Mouse (Mus musculus) left cerebral cortex, postnatal 14 days (tissue): ENCODE measurements around the gene Car10. TPM values are rescaled to one million over a fixed set of nuclear protein-coding genes. Genes with fewer than 3 reads are reported as not detected.

ENCODE experiments used
- DNase-seq, 2 experiments: peaks; one replicate each; pipeline ENCODE4 v3.0.0; 2021 to 2022; ENCODE audit warnings: low spot score in 2 of 2, mixed read lengths in 1 of 2
- intact Hi-C: fragments of 180-260 bp; cut with DNase I; formaldehyde crosslinking; loops from one replicate; pipeline ENCODE4 v1.15.1; 2025
- total RNA-seq, 2 experiments: library from RNA; stranded (reverse); gene quantifications; 2 replicates each; pipeline ENCODE4 v1.2.3; 2021

The Car10 gene
- total RNA-seq, 2 experiments from 2014 or later = 111 to 126 TPM

GRCm38 (mm10) chr11:93466221-93466620 lies 368.4 kb downstream of the Car10 start:
- DNase-seq = no peak
- intact Hi-C loops = no loop called here

- peak in 1 of 2 experiments; percentile 12 for DNase-seq
Observed at GRCm38 (mm10) chr11:93467711-93468110, 369.9 kb downstream of the Car10 start.

GRCm38 (mm10) chr11:93470771-93471170 lies 372.9 kb downstream of the Car10 start:
- intact Hi-C loops = loop anchor here (5.0 to 10.0 kb wide), 2 partner anchors 328 to 344 kb away; no protein-coding TSS in a partner anchor
- DNase-seq = no peak

More at GRCm38 (mm10) chr11:93467711-93468110, 369.9 kb downstream of the Car10 start:
- intact Hi-C loops = no loop called here

GRCm38 (mm10) chr11:93471573-93472179 lies 373.8 kb downstream of the Car10 start:
- peak; percentile 81 to 84 for DNase-seq
- intact Hi-C loops = loop anchor here (5.0 to 10.0 kb wide), 2 partner anchors 329 to 343 kb away; no protein-coding TSS in a partner anchor

GRCm38 (mm10) chr11:93484661-93485060 lies 386.8 kb downstream of the Car10 start:
- intact Hi-C loops = no loop called here
- DNase-seq = no peak

GRCm38 (mm10) chr11:93487021-93487420 lies 389.2 kb downstream of the Car10 start:
- DNase-seq = no peak
- intact Hi-C loops = no loop called here

- DNase-seq = peak; percentile 12 to 23
- intact Hi-C loops = no loop called here
Observed at GRCm38 (mm10) chr11:93487913-93488604, 390.2 kb downstream of the Car10 start.

- intact Hi-C loops = no loop called here
- DNase-seq = peak in 1 of 2 experiments; percentile 34
Observed at GRCm38 (mm10) chr11:93490211-93490820, 392.5 kb downstream of the Car10 start.

GRCm38 (mm10) chr11:93497896-93498295 lies 400.1 kb downstream of the Car10 start:
- DNase-seq = peak; percentile 17 to 22
- intact Hi-C loops = no loop called here

- no peak for DNase-seq
- intact Hi-C loops = no loop called here
Observed at GRCm38 (mm10) chr11:93500442-93500841, 402.6 kb downstream of the Car10 start.

- intact Hi-C loops = no loop called here
- no peak for DNase-seq
Observed at GRCm38 (mm10) chr11:93501671-93502070, 403.8 kb downstream of the Car10 start.

GRCm38 (mm10) chr11:93502864-93503263 lies 405.0 kb downstream of the Car10 start:
- no peak for DNase-seq
- intact Hi-C loops = no loop called here

- no peak for DNase-seq
Observed at GRCm38 (mm10) chr11:93503469-93503868, 405.6 kb downstream of the Car10 start.

GRCm38 (mm10) chr11:93509527-93510235 lies 411.9 kb downstream of the Car10 start:
- intact Hi-C loops = no loop called here
- DNase-seq = no peak

More at GRCm38 (mm10) chr11:93503469-93503868, 405.6 kb downstream of the Car10 start:
- intact Hi-C loops = no loop called here

- intact Hi-C loops = no loop called here
- no peak for DNase-seq
Observed at GRCm38 (mm10) chr11:93512843-93513242, 415.0 kb downstream of the Car10 start.

GRCm38 (mm10) chr11:93514396-93514795 lies 416.6 kb downstream of the Car10 start:
- no peak for DNase-seq

GRCm38 (mm10) chr11:93515566-93515965 lies 417.7 kb downstream of the Car10 start:
- no peak for DNase-seq
- intact Hi-C loops = no loop called here

More at GRCm38 (mm10) chr11:93514396-93514795, 416.6 kb downstream of the Car10 start:
- intact Hi-C loops = no loop called here

- no peak for DNase-seq
- intact Hi-C loops = no loop called here
Observed at GRCm38 (mm10) chr11:93516216-93516615, 418.4 kb downstream of the Car10 start.

GRCm38 (mm10) chr11:93516946-93517345 lies 419.1 kb downstream of the Car10 start:
- DNase-seq = no peak
- intact Hi-C loops = no loop called here

- intact Hi-C loops = no loop called here
- DNase-seq = no peak
Observed at GRCm38 (mm10) chr11:93522501-93522900, 424.7 kb downstream of the Car10 start.
